Mouse (Mus musculus) urinary bladder, postnatal 25 days (tissue): ENCODE results near the gene Slc25a39.
"Not testable (repeated sequence)": the region's sequence is repeated elsewhere in the genome, so short reads cannot be mapped to it uniquely, and the experiment has no call there.

Experiments used
- DNase-seq: peaks from one replicate; pipeline ENCODE4 v3.0.0; 2022; ENCODE audit warnings: low spot score

Gene Slc25a39

GRCm38 (mm10) chr11:102395250-102395649 is 12.5 kb downstream of the Slc25a39 start:
- DNase-seq, result no peak

GRCm38 (mm10) chr11:102394421-102395124 is 13.2 kb downstream of the Slc25a39 start:
- no peak for DNase-seq

- no peak for DNase-seq
These were observed 13.9 kb downstream of the Slc25a39 start for GRCm38 (mm10) chr11:102393719-102394420.

- peak; percentile 64 for DNase-seq
These were observed 14.5 kb downstream of the Slc25a39 start, which contains the start of gene Rundc3a for GRCm38 (mm10) chr11:102393238-102393634. TSS of gene Rundc3a (plus strand) at chr11:102393403.

- DNase-seq, result no peak
These were observed 15.1 kb downstream of the Slc25a39 start for GRCm38 (mm10) chr11:102392441-102393237.

GRCm38 (mm10) chr11:102389436-102389835 is 18.3 kb downstream of the Slc25a39 start:
- DNase-seq, result not testable (repeated sequence)

- no peak for DNase-seq
These were observed 21.6 kb downstream of the Slc25a39 start for GRCm38 (mm10) chr11:102386121-102386520.

- no peak for DNase-seq
These were observed 22.7 kb downstream of the Slc25a39 start for GRCm38 (mm10) chr11:102385075-102385474.

- no peak for DNase-seq
These were observed 23.3 kb downstream of the Slc25a39 start for GRCm38 (mm10) chr11:102384418-102384817.

GRCm38 (mm10) chr11:102383365-102384136 is 24.2 kb downstream of the Slc25a39 start:
- no peak for DNase-seq

GRCm38 (mm10) chr11:102382794-102383193 is 25.0 kb downstream of the Slc25a39 start:
- DNase-seq, result no peak

- no peak for DNase-seq
These were observed 26.2 kb downstream of the Slc25a39 start for GRCm38 (mm10) chr11:102381341-102382100.

GRCm38 (mm10) chr11:102380091-102380490 is 27.7 kb downstream of the Slc25a39 start:
- DNase-seq, result no peak

- no peak for DNase-seq
These were observed 30.6 kb downstream of the Slc25a39 start for GRCm38 (mm10) chr11:102377186-102377585.

GRCm38 (mm10) chr11:102376196-102376835 is 31.4 kb downstream of the Slc25a39 start:
- no peak for DNase-seq

- DNase-seq, result peak; percentile 19
These were observed 32.3 kb downstream of the Slc25a39 start for GRCm38 (mm10) chr11:102375196-102376173.

- DNase-seq, result no peak
These were observed 33.5 kb downstream of the Slc25a39 start for GRCm38 (mm10) chr11:102374108-102374725.

- DNase-seq, result no peak
These were observed 34.1 kb downstream of the Slc25a39 start for GRCm38 (mm10) chr11:102373646-102374045.

GRCm38 (mm10) chr11:102372936-102373335 is 34.8 kb downstream of the Slc25a39 start:
- DNase-seq, result no peak
